Mouse (Mus musculus): Measurements from ENCODE around the gene Lemd1.

Lemd1 gene

DNA sequence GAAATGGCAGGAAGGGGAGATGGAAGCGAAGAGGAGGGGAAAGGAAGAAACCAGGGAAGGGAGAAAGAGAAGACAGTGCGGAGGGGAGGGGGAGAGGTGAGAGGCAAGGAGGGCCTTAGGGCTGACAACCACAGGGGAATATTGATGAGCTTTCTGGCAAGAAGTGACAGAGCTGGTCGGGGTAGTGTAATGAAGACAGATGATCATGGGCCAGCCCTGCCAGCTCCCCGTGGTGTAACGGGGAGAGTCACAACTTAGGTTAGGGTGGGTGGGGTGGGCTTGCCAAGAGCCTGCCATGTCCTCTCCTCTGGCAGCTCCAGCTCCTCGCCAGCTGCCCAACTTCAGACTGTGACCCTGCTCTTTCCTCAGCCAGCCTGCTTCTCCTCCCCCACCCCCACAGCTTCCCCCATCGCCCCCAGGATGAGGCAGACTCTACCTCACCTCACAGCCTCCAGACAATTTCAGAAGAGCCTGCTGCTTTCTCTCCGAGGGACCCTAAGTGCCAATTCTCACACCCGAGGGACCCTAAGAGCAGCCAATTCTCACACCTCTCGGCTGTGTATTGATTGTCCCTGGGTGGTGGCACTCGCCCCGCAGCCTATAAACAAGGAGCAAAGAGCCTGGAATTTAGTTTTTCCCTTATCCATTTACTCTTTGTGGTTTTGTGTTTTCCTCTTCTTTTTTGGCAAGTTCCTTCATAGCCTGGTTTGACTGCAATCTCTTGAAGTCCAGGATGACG is 26.3 kb upstream of the Lemd1 start:
- peak in 1 of 2 experiments; percentile 17 for DNase-seq

- peak; percentile 16 to 46 for DNase-seq
Observed at GRCm38 (mm10) chr1:132165859-132166258, 25.4 kb upstream of the Lemd1 start.

GRCm38 (mm10) chr1:132168115-132168767 is 23.0 kb upstream of the Lemd1 start:
- DNase-seq = peak in 1 of 2 experiments; percentile 44

- peak in 1 of 2 experiments; percentile 19 for DNase-seq
Observed at GRCm38 (mm10) chr1:132170698-132171097, 20.5 kb upstream of the Lemd1 start.

GRCm38 (mm10) chr1:132171619-132172018 is 19.6 kb upstream of the Lemd1 start:
- DNase-seq = no peak

GRCm38 (mm10) chr1:132186303-132186702 is 4.9 kb upstream of the Lemd1 start:
- DNase-seq = no peak

DNA sequence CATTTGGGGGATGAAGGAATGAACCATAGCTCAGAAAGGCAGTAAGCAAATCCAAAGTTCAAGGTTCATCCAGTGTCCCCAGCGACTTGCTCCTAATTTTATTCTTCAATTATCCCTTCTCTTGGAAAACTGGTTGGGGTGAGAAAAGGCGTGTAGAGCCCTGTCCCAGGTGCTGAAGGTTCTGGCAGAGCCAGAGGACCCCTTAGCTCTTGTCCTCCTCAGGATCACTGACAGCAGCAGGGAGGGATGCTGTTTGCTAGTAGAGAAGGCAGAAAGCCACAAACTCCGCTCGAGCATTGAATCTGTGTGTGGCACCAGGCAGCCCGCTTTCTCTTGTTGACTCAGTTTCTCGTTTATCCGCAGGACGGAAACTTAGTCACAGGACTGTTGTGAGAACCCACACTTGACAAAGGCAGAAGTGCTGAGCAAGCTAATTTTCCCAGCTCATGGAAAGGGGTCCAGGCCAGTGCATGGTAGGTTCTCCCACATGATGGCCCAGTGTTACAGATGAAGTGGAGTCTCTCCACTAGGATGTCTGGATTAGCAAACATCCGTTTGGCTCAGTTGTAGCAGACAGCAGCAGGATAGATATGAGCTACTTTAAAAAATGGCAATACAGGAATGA is 2.7 kb upstream of the Lemd1 start:
- peak in 1 of 2 experiments; percentile 21 for DNase-seq

DNA sequence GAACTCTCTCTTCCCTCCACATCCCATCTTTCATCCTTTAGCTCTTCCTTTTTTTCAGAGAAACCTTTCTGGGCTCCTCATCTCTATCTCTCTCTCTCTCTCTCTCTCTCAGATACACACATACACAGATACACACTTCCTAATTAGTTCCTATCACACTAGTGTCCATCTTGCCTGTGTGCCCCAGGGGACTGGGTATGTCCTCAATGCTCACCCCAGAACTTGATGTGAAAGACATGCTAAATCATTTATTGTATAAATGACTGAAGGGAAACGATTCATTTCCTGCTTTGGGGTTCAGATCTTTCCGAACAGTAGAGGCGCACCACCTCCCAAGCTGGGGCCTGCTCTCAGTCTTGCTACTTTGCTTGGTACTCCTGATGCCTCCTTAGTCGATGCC is 2.0 kb upstream of the Lemd1 start:
- no peak for DNase-seq

DNA sequence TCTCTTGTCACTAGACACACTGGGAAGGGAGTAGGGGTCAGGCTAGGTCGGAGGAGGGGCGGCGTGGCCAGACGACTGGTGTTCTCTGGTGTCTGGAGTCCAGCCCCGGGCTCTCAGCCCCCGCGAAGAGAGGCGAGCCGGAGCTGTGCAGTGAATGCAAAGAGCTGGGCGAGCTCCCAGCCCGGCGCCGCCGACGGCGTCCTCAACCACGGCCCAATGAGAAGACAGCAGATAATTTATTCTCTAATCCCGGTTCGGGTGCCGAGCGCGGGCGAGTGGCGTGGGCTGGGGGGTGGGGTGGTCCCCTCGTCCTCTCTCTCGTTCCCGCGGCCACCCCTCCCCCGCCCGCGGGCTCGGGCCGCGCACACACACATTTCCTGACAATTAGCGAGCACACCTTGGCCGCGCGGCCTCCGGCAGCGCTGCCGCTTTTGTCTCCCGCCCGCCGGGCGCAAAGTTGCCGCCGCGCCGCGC is 1.2 kb upstream of the Lemd1 start:
- peak; percentile 27 to 59 for DNase-seq

GRCm38 (mm10) chr1:132190621-132191092 is 574 bp upstream of the Lemd1 start:
- DNase-seq = no peak

DNA sequence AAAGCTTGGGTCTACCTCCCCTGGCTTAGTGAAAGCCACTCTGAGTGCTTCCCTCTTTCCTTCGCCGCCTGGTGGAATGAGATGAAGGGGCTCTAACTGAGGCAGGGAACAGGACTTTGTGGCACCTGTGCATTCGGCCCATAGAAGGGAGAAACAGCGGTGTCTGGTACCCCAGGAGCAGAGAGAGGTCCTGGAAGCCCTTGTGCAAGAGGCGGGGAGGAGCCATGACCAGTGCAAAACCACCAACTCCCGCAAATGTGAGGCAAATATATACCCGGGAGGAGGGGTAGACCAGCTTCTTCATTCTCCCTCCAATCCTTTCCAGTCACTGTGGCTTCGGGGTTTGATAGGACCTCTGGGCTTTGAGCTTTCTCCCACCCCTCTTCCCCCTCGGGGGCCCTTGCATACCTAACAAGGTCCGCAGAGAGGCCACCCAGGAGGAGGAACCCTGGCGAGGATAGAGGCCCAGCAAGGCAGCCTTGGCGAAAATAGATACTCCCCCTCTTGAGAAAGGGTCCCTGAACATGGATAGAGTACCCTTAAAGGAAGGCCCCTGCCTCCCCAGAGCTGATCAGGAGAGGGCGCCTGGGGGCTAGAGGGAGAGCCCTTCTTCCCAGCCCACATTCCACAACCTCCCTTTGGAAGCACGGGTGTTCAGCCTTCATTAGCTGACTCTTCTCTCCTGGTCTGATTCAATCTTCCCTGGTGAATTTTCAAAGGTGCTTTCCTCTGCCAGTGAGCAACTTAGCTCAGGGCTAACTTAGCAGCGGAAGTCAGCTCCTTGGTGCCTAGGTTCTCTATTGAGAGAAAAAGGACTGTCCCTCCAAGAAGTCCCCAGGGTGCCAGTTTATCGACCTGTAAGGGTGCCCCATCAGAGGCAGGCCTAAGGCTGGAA is 802 bp downstream of the Lemd1 start:
- DNase-seq = no peak

- no peak for DNase-seq
Observed at GRCm38 (mm10) chr1:132193806-132194205, 2.6 kb downstream of the Lemd1 start.

DNA sequence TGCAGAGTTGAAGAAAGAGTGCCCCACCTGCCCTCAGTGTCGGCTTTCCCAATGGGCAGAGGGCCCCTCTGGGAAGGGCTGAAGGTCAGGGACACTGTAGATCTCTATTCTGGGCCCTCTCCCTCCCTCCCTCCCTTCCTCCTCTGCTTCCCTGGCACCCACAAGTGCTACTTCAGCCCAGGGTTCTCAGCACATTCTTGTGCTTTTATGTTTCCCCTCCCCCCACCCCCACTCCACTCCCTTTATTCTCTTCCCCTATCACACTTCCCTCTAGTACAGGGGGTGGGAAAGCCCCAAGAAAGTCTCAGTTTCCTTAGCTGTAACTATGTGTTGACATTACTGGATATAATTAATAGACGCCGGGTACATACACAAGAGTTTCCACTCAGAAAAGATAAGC is 3.4 kb downstream of the Lemd1 start:
- no peak for DNase-seq

- DNase-seq = no peak
Observed at GRCm38 (mm10) chr1:132195100-132195499, 3.9 kb downstream of the Lemd1 start.

DNA sequence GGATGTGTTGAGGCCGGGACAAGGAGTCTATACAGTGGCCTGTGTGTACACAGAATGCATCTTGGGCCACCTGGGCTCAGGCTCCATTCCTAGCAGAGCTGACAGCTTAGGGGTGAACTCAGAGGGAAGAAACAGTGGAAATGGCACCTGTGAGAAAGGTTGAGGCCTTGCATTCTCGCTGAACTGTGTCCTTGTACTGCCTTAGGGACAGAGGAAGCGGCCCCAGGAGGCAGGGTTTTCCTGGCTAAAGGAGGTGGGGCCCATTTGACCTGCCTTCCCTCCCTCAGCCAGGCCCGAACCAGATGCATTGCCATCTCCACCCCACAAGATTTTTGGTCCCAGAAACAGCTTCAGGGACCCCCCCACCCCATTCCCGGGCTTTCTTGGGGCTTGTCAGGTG is 4.5 kb downstream of the Lemd1 start:
- DNase-seq = no peak

- DNase-seq = no peak
Observed at GRCm38 (mm10) chr1:132196337-132196736, 5.1 kb downstream of the Lemd1 start.

DNA sequence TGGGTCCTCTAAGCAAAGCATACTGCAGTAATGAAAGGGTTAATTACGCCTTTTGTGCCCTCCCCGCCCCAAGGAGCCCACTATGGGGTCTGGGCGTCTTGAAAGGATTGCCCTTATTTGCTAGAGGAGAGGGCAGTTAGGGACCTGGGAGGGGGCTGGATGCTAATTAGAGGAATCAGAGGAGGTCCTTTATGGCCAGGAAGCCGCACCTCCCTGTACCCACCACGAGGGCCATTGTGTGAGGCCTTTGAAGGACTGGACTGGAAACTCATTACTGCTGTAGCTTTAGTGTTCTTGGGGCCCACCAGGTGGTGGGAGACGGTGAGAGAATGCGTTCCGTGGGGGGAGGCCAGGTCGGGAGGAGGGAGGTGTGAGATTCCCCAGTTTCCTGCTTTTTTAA is 6.4 kb downstream of the Lemd1 start:
- DNase-seq = no peak

GRCm38 (mm10) chr1:132198401-132199071 is 7.3 kb downstream of the Lemd1 start:
- no peak for DNase-seq

DNA sequence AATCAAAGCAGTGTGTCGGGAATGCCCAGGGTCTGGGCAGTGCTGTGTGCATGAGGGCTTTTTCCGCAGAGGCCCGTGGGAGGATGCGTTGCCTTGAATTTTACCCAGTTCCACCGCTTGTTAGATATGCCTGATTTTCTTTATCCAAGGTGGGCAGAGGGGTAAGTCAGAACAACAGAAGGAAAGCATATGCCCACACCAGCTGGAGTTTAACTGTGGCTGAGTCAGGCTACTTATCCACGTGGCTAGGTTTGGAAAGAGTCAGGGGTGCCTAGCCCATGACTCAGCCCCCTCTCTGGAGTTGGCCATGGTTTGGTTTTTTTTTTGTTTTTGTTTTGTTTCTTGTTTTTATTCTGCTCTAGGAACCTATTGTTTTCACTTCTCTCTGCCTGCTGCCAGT is 8.0 kb downstream of the Lemd1 start:
- no peak for DNase-seq

DNA sequence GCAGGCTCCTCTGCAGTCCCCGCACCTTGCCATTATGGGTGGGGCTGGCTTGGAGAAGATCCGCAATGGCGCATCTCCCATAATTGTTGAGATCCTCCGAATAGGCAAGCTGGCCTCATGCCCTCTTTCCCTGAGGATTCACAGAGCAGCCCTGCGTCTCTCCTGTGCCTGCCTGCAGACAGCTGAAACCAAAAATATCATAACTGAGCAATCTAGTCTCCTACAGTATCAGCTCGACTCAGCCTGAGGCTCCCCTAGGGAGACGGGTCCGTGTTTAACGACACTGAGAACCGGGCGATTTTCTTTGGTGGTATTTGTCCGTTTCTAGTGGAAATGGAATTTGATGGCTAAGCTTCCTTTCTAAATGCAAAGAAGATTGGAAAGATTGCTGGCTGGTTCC is 8.7 kb downstream of the Lemd1 start:
- DNase-seq = no peak

DNA sequence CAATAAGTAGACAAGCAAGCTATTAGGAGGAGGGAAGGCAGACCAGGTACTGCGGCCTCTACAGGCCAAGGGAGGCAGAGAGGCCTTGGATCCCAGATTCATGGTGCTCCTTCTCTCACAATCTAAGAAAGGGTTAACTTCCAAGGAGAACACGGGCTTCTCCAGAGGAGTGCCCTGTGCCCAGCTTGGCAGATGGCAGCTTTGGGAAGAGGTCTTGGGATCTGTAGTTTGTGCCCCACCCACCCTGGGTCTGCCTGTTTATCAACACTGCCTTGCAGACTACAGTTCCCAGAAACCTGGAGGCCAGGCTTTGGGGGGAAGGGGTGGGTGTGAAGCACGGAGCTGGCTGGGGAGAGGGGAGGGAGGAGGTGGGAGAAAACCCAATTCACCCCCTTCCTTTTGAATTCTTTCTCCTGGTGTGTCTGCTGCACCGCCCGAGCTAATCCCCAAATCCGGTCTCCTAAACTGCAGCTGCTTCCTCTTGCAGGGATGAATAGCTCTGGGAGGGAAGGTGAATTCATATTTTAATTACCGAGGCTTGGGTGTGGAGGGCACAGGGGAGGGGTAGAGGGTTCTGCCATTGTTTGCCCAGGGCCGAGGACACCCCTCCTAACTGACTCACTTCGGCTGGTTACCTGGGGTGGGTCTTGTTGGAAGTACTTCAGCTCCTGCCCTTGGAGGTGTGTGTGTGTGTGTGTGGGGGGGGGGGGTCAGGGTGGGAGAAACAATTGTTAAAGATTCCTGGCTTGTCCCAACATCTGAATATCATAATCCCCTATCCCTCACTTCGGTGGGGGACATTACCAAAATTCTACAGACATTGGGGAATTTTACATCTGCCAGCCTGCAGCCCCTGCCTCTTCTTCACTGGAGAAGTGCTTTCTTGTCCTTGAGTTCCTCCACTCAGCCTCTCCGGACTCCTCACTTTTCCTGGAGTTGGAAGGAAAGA is 9.6 kb downstream of the Lemd1 start:
- DNase-seq = no peak
